8 mouse cellular contexts compared by ENCODE assay signal in genomic region chr17:84626276-84626856, GRCm38 (mm10). TPM values are rescaled to one million over a fixed set of nuclear protein-coding genes. Genes with fewer than 3 reads are reported as not detected.
DNase-seq lines count a peak whose midpoint lies in the region; ATAC-seq and TF ChIP-seq lines count a peak whose summit lies in the region.

Gene Dync2li1 (plus strand): TSS chr17:84626496.

- no peaks in the 10 kb centered on the region for H3K36me3 ChIP-seq in lung, embryonic 14.5 days (ENCODE audit: insufficient read depth)

- peak within 1 kb of the TSS; percentile 75 for H3K4me2 ChIP-seq in lung, embryonic 14.5 days

- DNase-seq in Muller cell, postnatal 12 days (ENCODE audit: inconsistent ontology term), result peak; percentile 88
- DNase-seq in cerebellum, adult 9-10 months, result peak; percentile 91
- DNase-seq in forelimb bud, embryonic 11.5 days (ENCODE audit: low read depth, low spot score), result peak; percentile 98
- DNase-seq in layer of hippocampus, adult 8-10 months (ENCODE audit: low spot score in 2 of 2), result peak; percentile 91 to 92
- DNase-seq in lung, embryonic 14.5 days, result peak; percentile 99
- DNase-seq in testis, postnatal 14 days (ENCODE audit: low spot score), result peak; percentile 90

- H3K27me3 ChIP-seq in lung, embryonic 14.5 days (ENCODE audit: insufficient read depth, low read length), result no peaks in the 10 kb centered on the region

- H3K27ac ChIP-seq in lung, embryonic 14.5 days (ENCODE audit: low read depth), result no peak within 1 kb of the TSS

- H3K9ac ChIP-seq in lung, embryonic 14.5 days, result peak within 1 kb of the TSS; percentile 52

- TF ChIP-seq CTCF in lung, embryonic 14.5 days (IDR thresholded peaks at IDR 0.05; ENCODE audit: low read depth), result no peak

- ATAC-seq in hematopoietic stem cell, adult 5-6 weeks (replicated peaks in 1 of 2; ENCODE audit: insufficient read depth in 1 of 2, low FRiP score in 2 of 2, low TSS enrichment in 1 of 2, low read depth in 1 of 2, poor library complexity in 2 of 2, severe bottlenecking in 2 of 2), result peak; percentile 96 to 99
- peak; percentile 98 for ATAC-seq in lung, embryonic 14.5 days (ENCODE audit: insufficient read depth)
- ATAC-seq in neutrophil, adult 5-6 weeks (ENCODE audit: extremely low read depth, insufficient number of reproducible peaks, low FRiP score, poor library complexity, severe bottlenecking), result peak; percentile 99

- WGBS in lung, embryonic 14.5 days, result under 1% methylated on average over 25 of the region's 25 CpGs

- H3K9me3 ChIP-seq in lung, embryonic 14.5 days (ENCODE audit: low read depth, low read length), result no peaks in the 10 kb centered on the region

- peaks cover 3% of the 10 kb centered on the region; the same call in 1 of the 2 replicates for H3K4me1 ChIP-seq in lung, embryonic 14.5 days (ENCODE audit: insufficient read depth)

- H3K4me3 ChIP-seq in lung, embryonic 14.5 days (ENCODE audit: low read depth, low read length), result peak within 1 kb of the TSS; percentile 61

RNA-seq across cellular contexts. Expression of gene Dync2li1, which starts in this region (rescaled TPM):
- total RNA-seq in hematopoietic stem cell, adult 5-6 weeks (2017), result 6.8 and 8.3 TPM in 2 replicates
- total RNA-seq in layer of hippocampus, adult 8-10 months (2022), result 10 to 100 TPM; 21.0 to 27.2 (median 23.5) TPM
- 33.8 and 36.5 TPM in 2 replicates for polyA plus RNA-seq in lung, embryonic 14.5 days (2014; fragmentation: Nextera tagmentation; extraction: Ambion mirVana)
- total RNA-seq in neutrophil, adult 5-6 weeks (2017), result 3.6 and 4.2 TPM in 2 replicates
